Mouse (Mus musculus): ENCODE data around the gene Wwc1. TPM values are rescaled to one million over a fixed set of nuclear protein-coding genes. Genes with fewer than 3 reads are reported as not detected.

The Wwc1 gene
- total RNA-seq, 2 experiments from 2014 or later, result 1.0 to 2.6 TPM

Other genes starting within 250 kb of the Wwc1 start
- 10 to 100 TPM; 21.9 to 24.3 TPM for gene Pank3, start 211.0 kb downstream of the Wwc1 start, total RNA-seq (2021)
- not detected for gene Fbll1, start 181.6 kb downstream of the Wwc1 start, total RNA-seq (2021)
- 10 to 100 TPM; 34.8 to 34.9 TPM for gene Rars, start 146.0 kb downstream of the Wwc1 start, total RNA-seq (2021)